Mouse (Mus musculus) E14TG2a.4 (cell line): ENCODE measurements at regions not wholly inside any gene's neighbourhood (a gene's known extent, or its start where the extent isn't known, plus 50 kb on each side); places are given as distances from the start of the nearest gene placed in this dataset.

ENCODE experiments used
- CTCF ChIP-seq: conservative IDR thresholded peaks from 2 replicates; pipeline ENCODE4 v1.5.1; 2014; ENCODE audit warnings: low read length
- NANOG ChIP-seq: IDR thresholded peaks from 2 replicates; pipeline ENCODE4 v1.6.1; 2014; ENCODE audit warnings: borderline replicate concordance, low read length, mixed read lengths

DNA sequence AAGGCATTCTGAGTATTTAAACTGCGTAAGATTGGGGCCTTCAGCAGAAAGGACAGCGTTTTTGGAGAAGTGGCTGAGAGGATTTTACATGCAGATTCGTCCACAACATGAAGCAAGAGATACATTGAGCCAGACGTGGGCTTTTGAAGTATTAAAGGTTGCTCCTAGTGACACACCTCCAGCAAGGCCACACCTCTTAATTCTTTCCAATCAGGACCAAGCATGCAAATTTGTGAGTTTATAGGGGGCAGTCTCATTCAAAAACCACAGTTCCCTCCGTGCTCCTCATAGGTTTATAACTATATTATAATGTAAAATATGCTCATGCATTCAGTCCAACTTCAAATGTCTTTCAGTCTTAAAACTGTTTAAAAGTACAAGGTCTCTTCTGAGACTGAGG is 509.2 kb downstream of the Pdha2 start:
- TF ChIP-seq CTCF (no peak), NANOG (no peak)
